Mouse (Mus musculus): ENCODE data around the gene Glo1.
A peak's percentile ranks its signal among the peaks of the same experiment; 100 is the strongest.

Gene Glo1

GRCm38 (mm10) chr17:30580781-30581180 is 45.9 kb downstream of the Glo1 start:
- no peak for DNase-seq (ENCODE audit: low read depth, low spot score)

DNA sequence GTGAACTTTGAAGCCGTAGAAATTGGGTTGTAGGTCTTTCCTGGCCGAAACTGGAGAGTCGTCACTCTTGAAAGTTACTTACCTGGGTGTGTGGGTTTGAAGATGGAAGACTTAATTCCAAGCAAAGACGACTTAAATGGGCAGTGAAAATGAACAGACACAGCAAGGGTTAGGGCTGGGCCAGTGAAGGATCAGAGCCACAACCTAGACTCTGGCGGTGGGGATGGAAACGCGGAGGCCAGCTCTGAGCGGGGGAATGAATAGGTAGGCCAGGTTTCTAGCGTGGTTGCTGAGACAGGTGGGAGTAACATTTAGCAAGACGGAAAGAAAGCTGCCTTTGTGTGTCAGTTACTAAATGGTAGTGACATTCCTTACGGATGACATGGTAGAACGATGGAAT is 49.7 kb downstream of the Glo1 start:
- no peak for DNase-seq (ENCODE audit: low read depth, low spot score)

- peak; percentile 70 for DNase-seq (ENCODE audit: low read depth, low spot score)
Measured at GRCm38 (mm10) chr17:30575941-30576773, 50.5 kb downstream of the Glo1 start, which contains the start of gene Btbd9. Gene Btbd9, minus strand, starts transcription at chr17:30576488.

DNA sequence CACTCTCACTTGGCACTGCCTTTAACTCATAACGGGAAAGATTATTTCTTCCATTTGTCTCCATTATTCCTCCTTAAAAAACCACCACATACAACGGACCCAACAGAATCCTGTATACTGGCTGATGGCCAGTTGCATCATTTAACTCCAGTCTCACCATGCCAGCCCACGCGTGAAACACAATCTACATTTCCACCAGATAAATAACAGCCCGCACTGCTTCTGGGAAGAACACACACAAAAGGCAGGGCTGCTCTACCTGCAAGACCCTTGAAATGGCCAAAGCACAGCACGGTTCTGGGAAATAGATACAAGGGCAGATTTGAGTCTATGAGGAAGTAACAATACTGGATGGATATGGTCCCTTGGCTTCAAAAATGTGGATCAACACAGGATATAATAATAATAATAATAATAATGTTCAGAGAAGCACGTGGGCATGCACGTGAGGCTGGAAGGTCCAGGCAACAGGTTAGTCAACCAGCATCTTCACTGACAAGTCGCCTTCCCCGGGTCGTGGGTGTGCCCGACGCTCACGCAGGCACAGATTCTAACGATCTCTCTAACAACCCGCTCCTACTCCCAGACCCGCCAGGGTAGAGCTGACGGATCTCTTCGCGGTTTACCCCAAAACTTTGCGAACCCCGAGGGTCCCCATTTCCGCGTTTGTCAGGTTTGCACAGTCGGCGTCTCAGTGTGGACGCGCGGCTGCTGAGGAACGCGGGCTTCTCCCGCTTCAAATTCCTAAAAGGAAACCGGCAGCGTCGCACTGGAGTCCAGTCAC is 51.4 kb downstream of the Glo1 start:
- peak; percentile 13 for DNase-seq (ENCODE audit: low read depth, low spot score)

DNA sequence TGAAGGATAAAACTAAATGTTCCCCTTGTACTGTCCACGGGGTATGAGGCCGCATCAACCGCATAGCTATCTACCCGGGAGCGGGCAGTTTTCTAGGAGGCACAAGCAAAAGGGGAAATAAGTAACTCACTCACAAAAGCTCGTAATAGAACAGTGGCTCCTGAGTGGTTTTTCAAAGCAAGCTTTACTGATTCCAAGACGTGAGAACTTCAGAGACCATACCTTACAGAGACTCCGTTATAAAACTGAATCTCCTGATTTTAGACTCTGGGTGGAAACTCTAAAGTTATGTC is 51.9 kb downstream of the Glo1 start:
- no peak for DNase-seq (ENCODE audit: low read depth, low spot score)

- DNase-seq (ENCODE audit: low read depth, low spot score): no peak
Measured at GRCm38 (mm10) chr17:30573990-30574782, 52.5 kb downstream of the Glo1 start.

DNA sequence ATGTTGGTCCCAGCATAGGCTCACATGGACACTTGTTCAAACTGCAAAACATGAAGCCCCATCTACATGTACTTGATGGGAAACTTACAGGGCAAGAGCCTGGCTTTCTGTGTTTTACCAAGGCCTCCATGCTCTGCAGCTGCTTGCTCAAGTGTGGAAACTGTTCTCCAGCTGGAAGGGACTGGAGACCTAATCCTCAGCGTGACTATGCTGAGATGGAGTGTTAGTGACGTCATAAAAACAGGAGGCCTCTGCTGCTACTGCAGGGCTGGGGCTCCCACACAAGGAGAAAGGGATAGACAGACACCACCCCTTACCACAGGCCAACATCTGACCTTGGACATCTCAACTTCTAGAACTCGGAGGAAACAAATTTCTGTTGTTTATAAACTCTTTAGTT is 55.7 kb downstream of the Glo1 start:
- no peak for DNase-seq (ENCODE audit: low read depth, low spot score)

DNA sequence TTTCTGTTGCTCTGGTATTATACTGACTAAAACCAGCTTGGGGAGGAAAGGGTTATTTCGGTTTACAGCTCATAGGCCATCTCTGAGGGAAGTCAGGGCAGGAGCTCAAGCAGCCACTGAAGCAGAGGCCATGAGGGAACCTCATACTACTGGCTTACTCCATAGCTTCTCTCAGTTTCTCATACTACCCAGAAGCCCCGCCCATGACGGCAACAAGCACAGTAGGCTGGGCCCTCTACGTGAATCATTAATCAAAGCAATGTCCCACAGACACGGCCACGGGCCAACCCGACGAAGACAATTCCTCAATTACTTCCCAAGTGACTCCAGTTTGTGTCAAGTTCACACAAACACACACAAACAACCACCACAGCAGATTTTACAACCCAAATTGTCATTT is 56.5 kb downstream of the Glo1 start:
- no peak for DNase-seq (ENCODE audit: low read depth, low spot score)

DNA sequence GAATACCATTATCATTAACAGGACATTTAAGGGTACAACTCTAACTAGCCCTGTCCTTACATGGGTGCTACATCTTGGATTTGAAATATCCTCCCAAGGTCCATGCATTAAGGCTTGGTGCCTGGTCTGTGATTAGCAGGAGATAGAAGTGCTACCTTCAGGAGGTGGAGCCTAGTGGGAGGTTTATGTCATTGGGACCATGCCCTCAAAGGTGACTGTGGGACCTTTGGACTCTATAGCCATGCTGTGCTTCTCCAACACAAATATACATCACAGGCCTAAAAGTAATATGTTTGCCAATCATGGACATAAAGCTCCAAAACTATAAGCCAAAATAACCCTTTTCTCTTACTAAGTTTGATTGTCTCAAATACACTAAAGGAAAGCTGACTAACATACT is 58.2 kb downstream of the Glo1 start:
- DNase-seq (ENCODE audit: low read depth, low spot score): no peak

DNA sequence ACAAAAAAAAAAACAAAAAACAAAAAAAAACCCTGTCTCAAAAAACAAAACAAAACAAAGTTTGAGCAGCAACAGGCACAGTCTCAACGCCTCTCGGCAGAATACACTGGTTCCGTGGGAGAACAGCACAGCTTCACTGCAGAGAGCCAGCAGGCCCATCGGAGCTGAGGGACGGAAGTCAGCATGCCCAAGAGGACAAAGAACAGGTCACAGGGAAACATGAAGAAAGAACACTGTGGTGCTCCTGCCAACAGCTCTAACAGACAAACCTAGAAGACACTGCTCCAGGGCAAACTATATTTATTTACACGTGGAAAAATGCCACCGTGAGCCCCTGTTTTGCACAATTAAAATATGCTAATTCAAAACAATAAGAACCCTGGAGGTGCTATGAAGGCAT is 61.7 kb downstream of the Glo1 start:
- no peak for DNase-seq (ENCODE audit: low read depth, low spot score)

GRCm38 (mm10) chr17:30564407-30564806 is 62.3 kb downstream of the Glo1 start:
- no peak for DNase-seq (ENCODE audit: low read depth, low spot score)

- no peak for DNase-seq (ENCODE audit: low read depth, low spot score)
Measured at GRCm38 (mm10) chr17:30563484-30564075, 63.1 kb downstream of the Glo1 start.

GRCm38 (mm10) chr17:30562770-30563169 is 63.9 kb downstream of the Glo1 start:
- no peak for DNase-seq (ENCODE audit: low read depth, low spot score)

- peak; percentile 48 for DNase-seq (ENCODE audit: low read depth, low spot score)
Measured at GRCm38 (mm10) chr17:30559536-30559935, 67.1 kb downstream of the Glo1 start.

DNA sequence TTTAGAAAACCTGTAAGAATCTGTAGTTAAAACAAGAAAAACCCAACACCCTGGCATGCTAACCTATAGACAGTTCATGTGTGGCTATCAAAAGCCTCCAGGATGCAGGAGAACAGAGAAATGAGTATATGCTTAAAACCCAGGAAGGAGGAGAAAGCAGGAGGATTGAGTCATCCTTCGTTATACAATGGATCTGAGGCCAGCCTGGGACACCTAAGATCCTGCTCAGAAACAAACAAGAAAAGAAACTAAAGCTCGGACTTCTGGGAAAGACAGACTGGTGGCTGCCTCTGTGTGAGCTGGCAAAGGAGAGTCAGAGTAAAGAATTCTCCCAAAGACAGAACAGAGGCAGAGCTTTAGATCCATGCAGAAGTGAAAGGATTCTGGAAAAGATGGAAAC is 68.0 kb downstream of the Glo1 start:
- DNase-seq (ENCODE audit: low read depth, low spot score): no peak

- DNase-seq (ENCODE audit: low read depth, low spot score): no peak
Measured at GRCm38 (mm10) chr17:30556512-30556911, 70.2 kb downstream of the Glo1 start.

DNA sequence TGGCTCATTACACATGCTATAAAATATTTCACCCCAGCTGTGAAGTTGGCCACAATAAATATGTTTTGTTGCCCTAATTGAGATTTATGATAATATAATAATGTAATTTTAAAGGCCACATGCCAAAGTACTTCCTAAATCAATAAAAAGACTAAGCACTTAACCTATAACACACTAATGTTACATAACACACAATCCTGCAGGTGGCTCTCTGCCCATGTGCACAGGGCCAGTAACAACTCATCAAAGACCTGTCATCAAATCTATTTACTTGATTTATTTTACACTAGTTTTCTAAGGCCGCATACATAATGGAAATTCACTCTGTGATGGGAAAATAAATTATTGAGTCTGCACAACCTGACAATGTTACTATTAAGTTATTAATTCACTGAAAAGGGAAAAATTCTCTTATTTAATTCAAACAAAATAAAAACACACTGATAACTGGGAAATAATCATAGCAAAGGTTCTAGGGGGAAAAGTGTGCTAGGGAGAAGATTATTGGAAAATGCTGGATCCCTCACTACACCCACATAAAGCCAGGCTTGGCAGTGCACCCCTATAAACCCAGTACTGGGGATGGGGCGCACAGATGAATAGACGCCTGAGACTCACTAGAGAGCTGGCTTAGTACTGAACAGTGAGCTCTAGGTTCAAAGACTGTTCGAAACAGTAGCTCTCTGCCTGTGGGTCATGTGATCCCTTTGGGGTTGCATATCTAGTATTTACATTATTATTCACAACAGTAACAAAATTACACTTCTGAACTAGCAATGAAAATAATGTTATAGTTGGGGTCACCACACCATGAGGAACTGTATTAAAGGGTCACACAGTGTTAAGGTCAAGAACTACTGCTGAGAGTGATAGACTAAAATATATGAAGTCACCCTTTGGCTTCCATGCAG is 73.4 kb downstream of the Glo1 start:
- no peak for DNase-seq (ENCODE audit: low read depth, low spot score)

DNA sequence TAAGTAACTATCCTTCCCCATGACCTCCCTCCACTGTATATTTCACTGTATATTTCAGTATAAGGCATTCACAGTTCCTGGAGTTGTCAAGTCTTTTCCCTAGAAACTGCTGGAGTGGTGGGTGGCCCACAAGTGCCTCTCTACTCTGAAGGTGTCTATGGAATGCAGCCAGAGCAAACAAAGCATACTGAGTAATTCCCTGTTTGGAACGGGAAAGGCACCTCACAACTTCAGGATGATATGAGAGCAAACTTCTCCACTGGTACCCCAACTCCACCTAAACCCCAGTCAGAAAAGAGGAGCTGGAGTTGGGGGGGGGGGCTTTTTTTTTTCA is 75.9 kb downstream of the Glo1 start:
- no peak for DNase-seq (ENCODE audit: low read depth, low spot score)

- no peak for DNase-seq (ENCODE audit: low read depth, low spot score)
Measured at GRCm38 (mm10) chr17:30549899-30550773, 76.5 kb downstream of the Glo1 start.

DNA sequence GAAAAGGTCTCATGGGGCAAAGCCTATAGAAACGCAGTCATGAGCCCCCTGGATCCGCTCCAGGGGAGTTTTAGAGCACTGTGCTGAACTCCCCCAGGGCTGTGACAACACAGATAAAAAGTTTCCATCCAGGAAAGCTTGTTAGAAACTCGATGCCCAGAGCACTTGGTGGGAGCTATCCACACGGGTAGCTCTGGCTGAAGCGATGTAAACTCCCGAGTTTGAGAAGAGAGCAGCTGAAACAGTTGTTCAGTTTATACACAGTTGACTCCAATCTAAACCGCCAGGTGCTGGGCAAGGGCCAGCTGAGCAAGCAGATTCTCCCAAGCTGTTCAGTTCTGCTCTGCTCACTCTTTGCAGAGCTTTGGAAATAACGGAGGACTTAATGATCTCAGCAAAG is 87.6 kb downstream of the Glo1 start:
- DNase-seq (ENCODE audit: low read depth, low spot score): no peak

All from WW6 (cell line).